Mouse (Mus musculus) kidney, embryonic 15.5 days (tissue): ENCODE data around the gene Arl10. TPM values are rescaled to one million over a fixed set of nuclear protein-coding genes. Genes with fewer than 3 reads are reported as not detected.

Experiments used
- ATAC-seq: fragments of 200-750 bp; cut with Nextera tagmentation; replicated peaks from 2 replicates; pipeline ENCODE4 v1.8.0; 2017; ENCODE audit warnings: moderate TSS enrichment; ENCODE audit not compliant: low FRiP score
- H3K27ac ChIP-seq: fragments of 300-500 bp; sonication (generic); 2 replicates; pipeline ENCODE4 v1.5.1; 2015; ENCODE audit warnings: mild to moderate bottlenecking, inconsistent platforms
- H3K27me3 ChIP-seq: fragments of 300-500 bp; sonication (generic); 2 replicates; pipeline ENCODE4 v1.6.1; 2015; ENCODE audit warnings: inconsistent platforms
- H3K36me3 ChIP-seq: fragments of 300-500 bp; sonication (generic); 2 replicates; pipeline ENCODE4 v1.6.1; 2015; ENCODE audit warnings: inconsistent platforms
- H3K4me1 ChIP-seq: fragments of 300-500 bp; sonication (generic); 2 replicates; pipeline ENCODE4 v1.6.1; 2015; ENCODE audit warnings: inconsistent platforms
- H3K4me2 ChIP-seq: fragments of 300-500 bp; sonication (generic); 2 replicates; pipeline ENCODE4 v1.6.1; 2015; ENCODE audit warnings: moderate library complexity, mild to moderate bottlenecking, inconsistent platforms
- H3K4me3 ChIP-seq: fragments of 300-500 bp; sonication (generic); replicated peaks from 2 replicates; pipeline ENCODE4 v1.5.1; 2015; ENCODE audit warnings: mild to moderate bottlenecking, inconsistent platforms
- H3K9ac ChIP-seq: fragments of 300-500 bp; sonication (generic); 2 replicates; pipeline ENCODE4 v1.6.1; 2015; ENCODE audit warnings: mild to moderate bottlenecking, inconsistent platforms
- H3K9me3 ChIP-seq: fragments of 300-500 bp; sonication (generic); replicated peaks from 2 replicates; pipeline ENCODE4 v1.6.1; 2016; ENCODE audit warnings: inconsistent platforms
- WGBS: fragments of 180-500 bp; shearing (Covaris S2); methylation state at CpG from one replicate; pipeline ENCODE4 v1.1.7; 2015; ENCODE audit warnings: mixed read lengths; 5-methylcytosine and 5-hydroxymethylcytosine counted together
- polyA plus RNA-seq: library from polyadenylated mRNA; unstranded; fragments of >200 nt; fragmentation: Nextera tagmentation; extraction: Ambion mirVana; gene quantifications from 2 replicates; pipeline ENCODE4 v1.2.1, GENCODE M21; 2015

Arl10 gene
- polyA plus RNA-seq, 1 experiment from 2014 or later, result 36.1 TPM

DNA sequence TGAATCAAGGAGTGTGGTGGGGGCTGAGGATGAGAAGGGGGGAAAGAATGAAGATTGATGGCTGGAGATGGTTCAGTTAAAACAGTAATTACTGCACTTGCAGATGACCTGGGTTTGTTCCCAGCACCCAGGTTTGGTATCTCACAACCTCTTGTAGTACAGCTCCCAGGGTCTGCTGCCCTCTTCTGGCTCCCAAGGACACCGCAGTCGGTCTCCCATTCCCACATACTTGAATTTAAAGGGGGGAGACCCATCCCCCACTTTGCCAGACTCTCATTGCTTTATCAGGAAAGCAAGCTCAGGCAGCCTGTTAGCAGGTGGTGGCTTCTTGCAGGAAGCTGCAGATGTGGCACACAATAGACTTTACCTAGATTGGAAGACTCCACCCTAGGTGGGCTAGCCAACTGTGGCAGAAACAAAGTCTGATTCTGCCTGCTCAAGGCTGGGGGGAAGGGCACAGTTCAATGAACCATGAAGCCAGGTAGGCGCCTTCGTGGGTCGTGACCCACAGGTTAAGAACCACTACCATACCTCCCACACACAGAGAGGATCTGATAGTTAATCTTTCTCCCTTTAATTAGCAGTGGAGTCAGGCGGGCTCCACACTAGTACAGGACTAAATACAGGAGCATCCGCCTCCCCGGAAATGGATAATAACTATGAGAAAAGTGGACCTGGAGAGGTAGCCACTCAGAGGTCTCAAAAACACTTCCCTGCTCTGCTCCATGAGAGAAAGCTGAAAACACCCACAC lies 9.0 kb upstream of the Arl10 start:
- Histone ChIP-seq H3K4me3 (peak overlapping the region; percentile 95), H3K27ac (peak overlapping the region; percentile 74), H3K9me3 (no peaks in the 10 kb centered on the region), H3K4me2 (peak overlapping the region; percentile 80), H3K4me1 (peaks cover 30% of the 10 kb centered on the region), H3K27me3 (no peaks in the 10 kb centered on the region), H3K36me3 (peaks cover 24% of the 10 kb centered on the region), H3K9ac (peak overlapping the region; percentile 96; the same call in 1 of the 2 replicates)
- ATAC-seq, result peak; percentile 36
- 35% methylated on average over 8 of the region's 8 CpGs for WGBS

DNA sequence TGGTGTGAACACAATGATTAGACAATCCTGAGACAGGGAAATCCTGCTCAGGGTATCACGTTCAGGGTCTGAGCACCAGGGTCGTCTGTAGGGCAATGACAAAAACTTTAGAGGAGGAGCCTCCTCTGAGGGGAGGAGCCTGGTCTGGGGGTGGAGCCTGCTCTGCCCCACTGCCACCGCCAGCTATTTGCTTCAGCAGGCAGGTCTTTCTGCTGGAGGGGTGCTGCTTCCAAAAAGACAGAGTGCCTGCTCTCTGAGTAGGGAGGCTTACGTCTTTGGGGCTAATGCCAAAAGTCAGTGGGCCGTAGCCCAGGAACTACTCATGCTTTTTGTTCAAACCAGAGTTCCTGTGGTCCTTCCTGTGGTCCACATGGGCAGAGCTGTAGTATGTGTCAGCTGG lies 6.4 kb upstream of the Arl10 start:
- ATAC-seq, result no peak
- no peaks in the 10 kb centered on the region for H3K27me3 ChIP-seq
- H3K9ac ChIP-seq, result no peak overlapping the region
- no peak overlapping the region for H3K27ac ChIP-seq
- no peaks in the 10 kb centered on the region for H3K36me3 ChIP-seq
- peaks cover 21% of the 10 kb centered on the region for H3K4me1 ChIP-seq
- H3K4me3 ChIP-seq, result no peak overlapping the region
- 46% methylated on average over 5 of the region's 5 CpGs for WGBS
- H3K9me3 ChIP-seq, result no peaks in the 10 kb centered on the region
- no peak overlapping the region for H3K4me2 ChIP-seq

DNA sequence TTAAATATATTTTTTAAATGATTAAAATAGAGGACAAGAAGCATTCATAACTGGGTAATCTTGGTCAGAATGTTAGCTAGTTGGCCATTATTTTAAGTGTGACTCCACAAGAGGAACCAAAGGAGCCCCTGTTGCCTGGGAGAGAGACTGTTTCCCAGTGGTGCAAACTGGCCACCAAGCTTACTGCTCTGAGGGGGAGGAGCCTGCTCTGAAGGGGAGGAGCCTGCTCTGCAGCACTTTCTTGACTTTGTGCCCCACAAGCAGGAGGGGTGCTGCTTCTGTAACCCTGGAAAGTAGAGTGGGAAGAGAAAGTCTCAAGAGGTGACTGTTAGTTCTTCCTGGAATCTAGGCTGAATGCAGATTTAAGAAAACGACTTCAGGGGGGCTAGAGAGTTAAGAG lies 5.5 kb upstream of the Arl10 start:
- H3K4me1 ChIP-seq, result peaks cover 18% of the 10 kb centered on the region
- no peak overlapping the region for H3K4me3 ChIP-seq
- ATAC-seq, result no peak
- WGBS, result 49% methylated on average over 1 of the region's 1 CpGs
- no peak overlapping the region for H3K9ac ChIP-seq
- no peak overlapping the region for H3K4me2 ChIP-seq
- no peaks in the 10 kb centered on the region for H3K9me3 ChIP-seq
- no peak overlapping the region for H3K27ac ChIP-seq
- H3K27me3 ChIP-seq, result 0 out of 2 replicates have a peak, but pooled peaks cover 4% of the 10 kb centered on the region
- no peaks in the 10 kb centered on the region for H3K36me3 ChIP-seq

DNA sequence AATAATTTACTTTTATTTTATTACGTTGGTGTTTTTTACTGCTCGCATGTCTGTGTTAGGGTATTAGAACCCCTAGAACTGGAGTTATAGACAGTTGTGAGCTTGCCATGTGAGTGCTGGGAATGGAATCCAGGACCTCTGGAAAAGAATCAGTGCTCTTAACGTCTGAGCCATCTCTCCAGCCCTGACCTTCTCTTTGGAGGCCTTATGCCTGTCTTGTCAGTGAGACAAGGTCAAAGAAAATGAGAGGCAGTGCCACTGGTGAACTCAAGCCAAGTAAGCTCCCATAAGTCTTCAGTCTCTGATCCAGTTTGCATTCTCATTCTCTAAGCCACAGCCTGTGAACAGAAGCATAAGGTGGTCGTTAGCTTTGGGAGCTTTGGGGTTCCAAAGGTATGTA lies 4.1 kb upstream of the Arl10 start:
- no peaks in the 10 kb centered on the region for H3K9me3 ChIP-seq
- H3K9ac ChIP-seq, result no peak overlapping the region
- 0 out of 2 replicates have a peak, but pooled peaks cover 4% of the 10 kb centered on the region for H3K27me3 ChIP-seq
- H3K4me3 ChIP-seq, result no peak overlapping the region
- H3K4me1 ChIP-seq, result peaks cover 19% of the 10 kb centered on the region
- no peak overlapping the region for H3K27ac ChIP-seq
- no peaks in the 10 kb centered on the region for H3K36me3 ChIP-seq
- H3K4me2 ChIP-seq, result no peak overlapping the region
- 79% methylated on average over 4 of the region's 4 CpGs for WGBS
- ATAC-seq, result no peak

DNA sequence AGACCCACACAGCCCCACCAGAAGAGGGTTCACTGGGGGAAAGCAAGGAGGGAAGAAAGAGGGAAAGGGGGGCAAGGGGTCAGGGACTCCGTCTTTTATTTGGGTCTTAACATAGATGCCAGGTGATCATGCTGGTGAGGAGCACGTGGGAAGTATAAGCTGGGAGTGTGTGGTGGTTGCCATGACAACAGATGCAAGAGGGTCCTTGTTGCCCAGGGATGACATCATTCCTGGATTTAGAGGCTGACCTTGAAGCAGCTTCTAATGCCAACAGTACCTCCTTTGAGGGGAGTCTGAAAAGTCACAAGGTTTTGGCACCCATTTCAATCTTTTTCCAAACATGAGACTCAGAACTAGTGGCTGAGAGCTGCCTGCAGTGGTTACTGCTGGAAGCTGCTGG lies 3.2 kb upstream of the Arl10 start:
- H3K4me1 ChIP-seq, result peaks cover 26% of the 10 kb centered on the region
- no peak overlapping the region for H3K4me3 ChIP-seq
- no peak overlapping the region for H3K27ac ChIP-seq
- H3K9ac ChIP-seq, result no peak overlapping the region
- H3K9me3 ChIP-seq, result no peaks in the 10 kb centered on the region
- no peak overlapping the region for H3K4me2 ChIP-seq
- H3K36me3 ChIP-seq, result peaks cover 4% of the 10 kb centered on the region
- no peak for ATAC-seq
- 0 out of 2 replicates have a peak, but pooled peaks cover 4% of the 10 kb centered on the region for H3K27me3 ChIP-seq
- WGBS, result 54% methylated on average over 2 of the region's 2 CpGs

DNA sequence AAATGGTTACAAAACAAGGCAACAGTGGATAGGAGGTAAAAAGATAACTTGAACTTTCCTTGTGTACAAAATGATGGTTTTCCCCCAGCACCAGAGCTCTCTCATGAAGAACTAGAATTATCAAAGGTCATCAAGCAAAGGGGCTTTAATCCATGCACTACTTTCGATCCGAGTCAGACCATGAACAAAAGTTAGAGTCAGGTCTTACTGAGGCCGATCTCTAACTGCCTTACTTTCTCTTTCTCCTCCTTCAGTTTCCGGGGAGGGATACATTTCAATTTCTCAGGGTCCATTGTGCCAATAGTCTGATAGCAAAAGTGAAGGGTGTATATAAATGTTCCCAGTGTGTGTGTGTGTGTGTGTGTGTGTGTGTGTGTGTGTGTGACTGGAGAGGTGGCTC lies 2.2 kb upstream of the Arl10 start:
- Histone ChIP-seq H3K9me3 (no peaks in the 10 kb centered on the region), H3K4me2 (no peak overlapping the region), H3K36me3 (peaks cover 14% of the 10 kb centered on the region), H3K27me3 (0 out of 2 replicates have a peak, but pooled peaks cover 4% of the 10 kb centered on the region), H3K27ac (no peak overlapping the region), H3K9ac (no peak overlapping the region), H3K4me3 (no peak overlapping the region), H3K4me1 (peaks cover 31% of the 10 kb centered on the region)
- 77% methylated on average over 4 of the region's 4 CpGs for WGBS
- no peak for ATAC-seq

DNA sequence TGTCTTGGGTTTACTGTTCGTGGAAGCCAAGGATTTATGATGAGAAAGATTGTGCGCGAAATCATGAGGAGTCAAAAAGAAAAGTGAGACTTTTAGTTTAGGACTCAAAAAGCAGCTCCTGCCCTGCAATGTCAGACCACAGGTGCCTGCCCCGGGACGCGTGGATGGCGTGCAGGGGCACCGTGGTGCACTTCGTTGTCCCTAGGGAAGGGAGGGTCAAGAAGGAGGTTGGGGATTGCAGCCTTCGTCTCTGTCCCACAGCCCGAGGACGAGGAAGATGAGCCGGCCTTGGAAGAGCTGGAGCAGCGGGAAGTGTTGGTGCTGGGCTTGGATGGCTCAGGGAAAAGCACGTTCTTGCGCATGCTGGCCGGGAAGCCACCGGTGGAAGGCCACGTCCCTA lies 674 bp downstream of the Arl10 start:
- Histone ChIP-seq H3K4me1 (peaks cover 27% of the 10 kb centered on the region), H3K27ac (peak overlapping the region; percentile 83), H3K4me3 (peak overlapping the region; percentile 80), H3K36me3 (peaks cover 43% of the 10 kb centered on the region), H3K4me2 (peak overlapping the region; percentile 89), H3K9ac (peak overlapping the region; percentile 87), H3K9me3 (no peaks in the 10 kb centered on the region), H3K27me3 (0 out of 2 replicates have a peak, but pooled peaks cover 4% of the 10 kb centered on the region)
- ATAC-seq, result peak; percentile 17; the same call in 1 of the 2 replicates
- WGBS, result 2% methylated on average over 19 of the region's 19 CpGs

DNA sequence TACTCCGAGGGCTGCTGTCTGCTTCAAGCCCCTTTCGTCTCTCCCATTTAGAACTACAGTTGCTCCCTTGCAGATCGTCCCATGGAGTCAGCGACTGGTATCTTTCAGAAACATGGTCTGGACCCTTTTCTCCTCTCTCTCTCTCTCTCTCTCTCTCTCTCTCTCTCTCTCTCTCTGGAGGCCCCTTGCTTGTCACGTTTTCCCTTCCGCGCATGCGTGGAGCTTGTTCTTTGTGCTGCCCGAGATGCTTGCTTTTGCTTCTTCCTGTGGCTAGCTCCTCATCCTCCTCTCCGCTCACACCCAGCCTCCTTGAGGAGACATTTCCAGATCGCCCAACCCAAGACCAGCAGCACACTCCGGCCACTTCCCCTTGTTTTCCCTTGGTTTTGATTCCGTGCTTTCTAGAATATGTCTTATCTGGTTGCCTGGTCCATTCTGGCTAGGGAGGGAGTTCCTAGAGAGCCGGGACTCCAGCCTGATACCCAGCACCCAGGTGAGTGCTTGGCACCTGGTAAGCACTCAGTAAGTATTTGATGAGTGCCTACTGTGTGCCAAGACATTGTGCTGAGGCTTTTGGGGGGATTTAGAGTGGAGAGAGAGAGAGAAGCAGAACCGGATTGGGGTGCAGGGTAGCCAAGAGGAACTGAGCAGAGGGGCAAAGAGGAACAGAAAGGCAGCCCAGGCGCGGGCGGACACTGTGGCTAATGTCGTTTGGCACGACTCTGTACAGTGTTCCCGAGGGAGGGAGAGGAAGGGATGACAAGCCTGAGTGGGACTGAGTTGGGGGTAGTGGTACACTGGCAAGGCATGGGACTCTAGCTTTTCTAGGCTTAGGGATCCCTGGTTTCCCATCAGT lies 3.1 kb downstream of the Arl10 start:
- no peak for ATAC-seq
- no peak overlapping the region for H3K4me2 ChIP-seq
- 86% methylated on average over 21 of the region's 21 CpGs for WGBS
- H3K4me1 ChIP-seq, result peaks cover 27% of the 10 kb centered on the region
- H3K36me3 ChIP-seq, result peaks cover 67% of the 10 kb centered on the region
- H3K27ac ChIP-seq, result no peak overlapping the region
- H3K9ac ChIP-seq, result no peak overlapping the region
- H3K4me3 ChIP-seq, result no peak overlapping the region
- no peaks in the 10 kb centered on the region for H3K9me3 ChIP-seq
- H3K27me3 ChIP-seq, result 0 out of 2 replicates have a peak, but pooled peaks cover 4% of the 10 kb centered on the region

DNA sequence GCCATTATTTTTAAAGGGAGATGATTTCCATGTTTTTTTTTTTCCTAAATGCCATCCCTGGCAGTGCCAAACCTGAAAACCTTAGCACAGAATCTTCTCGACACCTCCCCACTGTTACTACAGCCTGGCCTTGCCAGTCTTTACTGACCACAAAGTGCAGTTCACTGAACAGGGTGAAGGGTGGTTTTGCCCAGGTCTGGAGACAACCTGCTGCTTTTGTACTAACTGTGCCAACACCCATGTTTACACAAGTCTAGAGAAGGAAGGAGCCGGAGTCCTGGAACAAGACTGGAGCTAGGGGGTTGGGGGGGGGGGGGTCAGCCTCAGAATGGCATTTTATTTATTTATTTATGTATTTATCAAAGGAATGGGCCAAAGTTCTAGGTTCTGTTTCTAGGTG lies 6.6 kb downstream of the Arl10 start:
- H3K9me3 ChIP-seq, result no peaks in the 10 kb centered on the region
- peaks cover 100% of the 10 kb centered on the region for H3K36me3 ChIP-seq
- ATAC-seq, result no peak

DNA sequence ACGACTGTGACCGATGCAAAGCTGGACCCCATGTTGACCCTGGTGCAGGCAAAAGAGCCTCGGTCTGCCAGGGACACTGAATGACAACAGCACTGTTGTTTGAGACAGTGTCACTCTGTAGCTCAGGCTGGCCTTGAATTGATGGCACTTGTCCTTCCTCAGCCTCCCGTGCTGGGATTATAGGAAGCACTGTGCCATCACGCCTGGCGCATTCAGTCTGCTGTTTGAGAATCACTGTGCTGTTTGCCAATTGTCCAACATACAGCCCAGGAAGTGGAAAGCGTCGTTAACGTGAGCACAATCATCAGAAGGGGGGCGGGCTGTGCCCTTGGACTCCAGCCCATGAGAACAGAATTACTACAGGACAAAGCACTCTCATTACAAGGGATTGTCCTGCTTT lies 7.3 kb downstream of the Arl10 start:
- peaks cover 100% of the 10 kb centered on the region for H3K36me3 ChIP-seq
- H3K4me2 ChIP-seq, result no peak overlapping the region
- no peaks in the 10 kb centered on the region for H3K9me3 ChIP-seq
- H3K4me1 ChIP-seq, result 0 out of 2 replicates have a peak, but pooled peaks cover 3% of the 10 kb centered on the region
- H3K27me3 ChIP-seq, result no peaks in the 10 kb centered on the region
- no peak for ATAC-seq
- no peak overlapping the region for H3K4me3 ChIP-seq
- no peak overlapping the region for H3K9ac ChIP-seq
- no peak overlapping the region for H3K27ac ChIP-seq
- 81% methylated on average over 10 of the region's 10 CpGs for WGBS

More for the DNA sequence above, 6.6 kb downstream of the Arl10 start:
- H3K4me1 ChIP-seq, result peaks cover 10% of the 10 kb centered on the region
- no peak overlapping the region for H3K9ac ChIP-seq
- no peak overlapping the region for H3K27ac ChIP-seq
- 71% methylated on average over 2 of the region's 2 CpGs for WGBS
- H3K4me2 ChIP-seq, result no peak overlapping the region
- H3K4me3 ChIP-seq, result no peak overlapping the region
- H3K27me3 ChIP-seq, result no peaks in the 10 kb centered on the region

DNA sequence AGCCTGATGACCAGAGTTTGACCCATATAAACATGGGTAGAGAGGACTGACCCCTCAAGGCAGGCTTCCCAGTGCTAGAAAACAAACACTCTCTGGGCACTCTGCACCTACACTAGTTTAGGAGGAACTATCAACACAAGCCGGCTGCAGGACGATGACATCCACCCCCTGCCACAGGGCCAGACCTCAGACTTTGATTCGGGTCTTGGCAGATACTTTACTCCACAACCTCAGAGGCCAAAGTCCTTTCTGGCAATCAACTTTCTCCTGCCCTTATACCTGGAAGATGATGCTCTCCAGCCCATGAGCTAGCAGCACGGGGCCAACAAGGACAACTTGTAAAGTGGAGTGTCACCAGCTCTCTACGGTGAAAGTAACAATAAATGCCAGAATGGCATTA lies 8.0 kb downstream of the Arl10 start:
- H3K4me2 ChIP-seq, result no peak overlapping the region
- no peak overlapping the region for H3K4me3 ChIP-seq
- H3K36me3 ChIP-seq, result peaks cover 100% of the 10 kb centered on the region
- 90% methylated on average over 5 of the region's 5 CpGs for WGBS
- no peak overlapping the region for H3K9ac ChIP-seq
- no peaks in the 10 kb centered on the region for H3K9me3 ChIP-seq
- no peak for ATAC-seq
- 0 out of 2 replicates have a peak overlapping the region, but pooled peaks have one; percentile 22 for H3K27ac ChIP-seq
- no peaks in the 10 kb centered on the region for H3K4me1 ChIP-seq
- no peaks in the 10 kb centered on the region for H3K27me3 ChIP-seq

DNA sequence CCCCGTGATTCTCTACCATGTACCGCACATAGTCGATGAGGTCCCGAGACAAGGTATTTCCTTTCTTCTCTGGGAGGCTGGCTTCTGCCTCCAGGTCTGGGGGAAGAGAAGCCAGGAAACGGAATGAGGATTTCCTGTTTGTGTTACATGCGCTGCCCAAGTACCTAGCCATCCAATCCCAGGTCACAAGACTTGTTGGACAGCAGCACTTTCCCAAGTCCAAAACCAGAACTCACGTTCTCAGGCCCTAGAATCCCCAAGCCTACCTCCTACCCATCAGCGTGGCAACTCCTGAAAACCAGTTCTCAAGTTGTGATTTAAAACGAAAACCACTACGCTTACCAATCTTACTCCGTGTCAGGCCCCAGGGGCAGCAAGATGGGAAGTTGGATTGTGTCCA lies 11.0 kb downstream of the Arl10 start:
- no peak for ATAC-seq
- H3K36me3 ChIP-seq, result peaks cover 77% of the 10 kb centered on the region
- H3K9ac ChIP-seq, result no peak overlapping the region
- peaks cover 15% of the 10 kb centered on the region for H3K4me1 ChIP-seq
- H3K4me3 ChIP-seq, result no peak overlapping the region
- no peaks in the 10 kb centered on the region for H3K27me3 ChIP-seq
- 79% methylated on average over 11 of the region's 11 CpGs for WGBS
- no peak overlapping the region for H3K27ac ChIP-seq
- H3K4me2 ChIP-seq, result no peak overlapping the region
- no peaks in the 10 kb centered on the region for H3K9me3 ChIP-seq
